Mouse (Mus musculus) neural tube, embryonic 12.5 days (tissue): ENCODE measurements at regions not wholly inside any gene's neighbourhood (a gene's known extent, or its start where the extent isn't known, plus 50 kb on each side); places are given as distances from the start of the nearest gene placed in this dataset.

ENCODE experiments used
- ATAC-seq: fragments of 200-750 bp; cut with Nextera tagmentation; 2 replicates; pipeline ENCODE4 v1.8.0; 2017; ENCODE audit warnings: low read depth, mild to moderate bottlenecking, moderate TSS enrichment, moderate library complexity; ENCODE audit not compliant: low FRiP score
- H3K27ac ChIP-seq: fragments of 300-500 bp; sonication (generic); 2 replicates; pipeline ENCODE4 v1.5.1; 2016
- H3K27me3 ChIP-seq: fragments of 300-500 bp; sonication (generic); replicated peaks from 2 replicates; pipeline ENCODE4 v1.6.1; 2016; ENCODE audit warnings: mild to moderate bottlenecking
- H3K36me3 ChIP-seq: fragments of 300-500 bp; sonication (generic); 2 replicates; pipeline ENCODE4 v1.6.1; 2016; ENCODE audit warnings: mild to moderate bottlenecking
- H3K4me1 ChIP-seq: fragments of 300-500 bp; sonication (generic); 2 replicates; pipeline ENCODE4 v1.6.1; 2016
- H3K4me2 ChIP-seq: fragments of 300-500 bp; sonication (generic); replicated peaks from 2 replicates; pipeline ENCODE4 v1.6.1; 2016; ENCODE audit warnings: mild to moderate bottlenecking
- H3K4me3 ChIP-seq: fragments of 300-500 bp; sonication (generic); 2 replicates; pipeline ENCODE4 v1.5.1; 2016
- H3K9ac ChIP-seq: fragments of 300-500 bp; sonication (generic); 2 replicates; pipeline ENCODE4 v1.6.1; 2016; ENCODE audit warnings: mild to moderate bottlenecking
- H3K9me3 ChIP-seq: fragments of 300-500 bp; sonication (generic); 2 replicates; pipeline ENCODE4 v1.6.1; 2016; ENCODE audit warnings: mild to moderate bottlenecking
- WGBS: fragments of 180-500 bp; shearing (Covaris S2); methylation state at CpG from one replicate; pipeline ENCODE4 v1.1.7; 2016; 5-methylcytosine and 5-hydroxymethylcytosine counted together

GRCm38 (mm10) chr13:52185574-52185973 lies 339.1 kb downstream of the Gadd45g start:
- Histone ChIP-seq H3K27ac (no peak overlapping the region), H3K27me3 (no peaks in the 10 kb centered on the region), H3K4me3 (no peak overlapping the region), H3K9ac (no peak overlapping the region), H3K4me2 (no peak overlapping the region), H3K9me3 (no peaks in the 10 kb centered on the region), H3K36me3 (no peaks in the 10 kb centered on the region), H3K4me1 (peaks cover 13% of the 10 kb centered on the region)
- whole genome bisulfite sequencing, result 80% methylated on average over 1 of the region's 1 CpGs
- ATAC-seq, result no peak

GRCm38 (mm10) chr13:52187841-52188604 lies 341.5 kb downstream of the Gadd45g start:
- WGBS, result 87% methylated on average over 8 of the region's 8 CpGs

DNA sequence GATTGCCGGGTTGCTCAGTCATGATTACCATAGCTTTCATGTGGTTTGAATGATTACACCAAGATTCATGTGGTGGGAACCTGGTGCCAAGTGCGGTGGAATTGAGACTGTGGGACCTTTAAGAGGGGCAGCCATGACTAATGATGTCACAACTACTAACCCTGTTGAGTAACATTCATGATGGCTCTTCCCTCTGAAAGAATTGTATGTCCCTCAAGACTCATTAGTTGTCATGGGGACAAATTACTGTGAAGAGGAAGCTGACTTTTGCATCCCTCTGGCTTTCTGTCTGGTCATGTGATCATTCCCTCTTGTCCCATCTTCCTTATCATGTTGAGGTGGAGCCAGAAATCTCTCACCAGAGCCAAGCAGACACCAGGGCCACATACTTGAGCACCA lies 342.1 kb downstream of the Gadd45g start:
- Histone ChIP-seq H3K27ac (no peak overlapping the region), H3K27me3 (no peaks in the 10 kb centered on the region)
- WGBS, result 32% methylated on average over 2 of the region's 2 CpGs

More at GRCm38 (mm10) chr13:52187841-52188604, 341.5 kb downstream of the Gadd45g start:
- Histone ChIP-seq H3K9me3 (no peaks in the 10 kb centered on the region), H3K4me2 (no peak overlapping the region), H3K27ac (no peak overlapping the region), H3K4me3 (no peak overlapping the region), H3K36me3 (no peaks in the 10 kb centered on the region), H3K4me1 (peaks cover 14% of the 10 kb centered on the region), H3K27me3 (no peaks in the 10 kb centered on the region), H3K9ac (no peak overlapping the region)
- 0 out of 2 replicates have a peak, but pooled peaks have one; percentile 50 for ATAC-seq

DNA sequence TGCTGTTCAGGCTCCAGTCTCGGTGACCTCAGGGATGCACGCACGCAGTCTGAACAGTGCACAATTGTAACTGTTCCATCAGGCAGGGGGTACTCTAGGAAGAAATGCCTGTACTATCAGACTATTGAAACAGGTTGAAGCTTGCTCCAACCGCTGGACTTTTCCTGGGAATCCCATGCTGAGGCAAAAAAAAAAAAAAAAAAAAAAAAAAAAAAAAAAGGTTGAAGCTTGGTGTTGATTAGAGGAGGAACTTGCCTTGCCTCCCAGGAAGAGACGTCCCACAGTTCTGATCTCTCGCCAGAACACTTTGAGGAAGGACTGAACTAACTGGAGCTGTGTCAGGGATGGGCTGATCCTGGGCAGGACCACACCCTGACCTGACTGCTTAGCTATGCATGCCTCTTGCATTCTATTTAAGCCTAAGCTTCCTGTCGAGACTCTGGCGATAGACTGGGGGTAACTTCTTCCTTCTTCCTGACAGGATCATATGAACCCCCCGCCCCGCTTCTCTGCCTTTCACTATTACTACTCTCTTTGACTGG lies 341.6 kb downstream of the Diras2 start:
- H3K4me2 ChIP-seq, result 0 out of 2 replicates have a peak overlapping the region, but pooled peaks have one; percentile 14
- no peaks in the 10 kb centered on the region; the same call in 1 of the 2 replicates for H3K27me3 ChIP-seq
- H3K9me3 ChIP-seq, result no peaks in the 10 kb centered on the region
- H3K9ac ChIP-seq, result no peak overlapping the region
- 76% methylated on average over 10 of the region's 10 CpGs for WGBS
- H3K27ac ChIP-seq, result no peak overlapping the region
- ATAC-seq, result no peak; the same call in 1 of the 2 replicates
- H3K36me3 ChIP-seq, result no peaks in the 10 kb centered on the region
- no peak overlapping the region for H3K4me3 ChIP-seq
- peaks cover 22% of the 10 kb centered on the region for H3K4me1 ChIP-seq

More for the DNA sequence above, 342.1 kb downstream of the Gadd45g start:
- Histone ChIP-seq H3K4me1 (peaks cover 19% of the 10 kb centered on the region), H3K9ac (no peak overlapping the region), H3K9me3 (no peaks in the 10 kb centered on the region), H3K36me3 (no peaks in the 10 kb centered on the region), H3K4me2 (no peak overlapping the region), H3K4me3 (no peak overlapping the region)
- ATAC-seq, result peak; percentile 86

DNA sequence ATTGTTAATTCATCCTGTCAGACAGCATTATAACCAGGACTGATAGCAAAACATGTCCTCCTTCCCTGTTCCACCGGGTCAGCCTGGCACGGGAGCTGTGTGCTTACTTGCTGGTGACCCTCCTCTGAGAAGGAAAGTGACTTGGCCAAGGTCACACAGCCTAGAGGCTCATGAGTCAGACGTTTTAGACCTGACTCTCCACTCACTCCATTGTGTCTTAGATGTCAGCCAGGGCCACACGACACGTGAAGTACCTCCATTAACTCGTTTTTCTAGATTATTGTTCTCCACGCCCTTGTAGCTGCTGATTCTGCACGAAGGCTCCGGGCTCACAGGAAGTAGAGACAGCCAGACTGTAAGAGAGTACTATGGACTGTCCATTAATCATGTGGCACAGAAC lies 340.8 kb downstream of the Diras2 start:
- no peak overlapping the region for H3K9ac ChIP-seq
- ATAC-seq, result no peak
- peaks cover 22% of the 10 kb centered on the region for H3K4me1 ChIP-seq
- H3K4me3 ChIP-seq, result no peak overlapping the region
- no peaks in the 10 kb centered on the region; the same call in 1 of the 2 replicates for H3K27me3 ChIP-seq
- no peaks in the 10 kb centered on the region for H3K36me3 ChIP-seq
- no peaks in the 10 kb centered on the region for H3K9me3 ChIP-seq
- no peak overlapping the region for H3K4me2 ChIP-seq
- 79% methylated on average over 9 of the region's 9 CpGs for WGBS
- no peak overlapping the region for H3K27ac ChIP-seq

DNA sequence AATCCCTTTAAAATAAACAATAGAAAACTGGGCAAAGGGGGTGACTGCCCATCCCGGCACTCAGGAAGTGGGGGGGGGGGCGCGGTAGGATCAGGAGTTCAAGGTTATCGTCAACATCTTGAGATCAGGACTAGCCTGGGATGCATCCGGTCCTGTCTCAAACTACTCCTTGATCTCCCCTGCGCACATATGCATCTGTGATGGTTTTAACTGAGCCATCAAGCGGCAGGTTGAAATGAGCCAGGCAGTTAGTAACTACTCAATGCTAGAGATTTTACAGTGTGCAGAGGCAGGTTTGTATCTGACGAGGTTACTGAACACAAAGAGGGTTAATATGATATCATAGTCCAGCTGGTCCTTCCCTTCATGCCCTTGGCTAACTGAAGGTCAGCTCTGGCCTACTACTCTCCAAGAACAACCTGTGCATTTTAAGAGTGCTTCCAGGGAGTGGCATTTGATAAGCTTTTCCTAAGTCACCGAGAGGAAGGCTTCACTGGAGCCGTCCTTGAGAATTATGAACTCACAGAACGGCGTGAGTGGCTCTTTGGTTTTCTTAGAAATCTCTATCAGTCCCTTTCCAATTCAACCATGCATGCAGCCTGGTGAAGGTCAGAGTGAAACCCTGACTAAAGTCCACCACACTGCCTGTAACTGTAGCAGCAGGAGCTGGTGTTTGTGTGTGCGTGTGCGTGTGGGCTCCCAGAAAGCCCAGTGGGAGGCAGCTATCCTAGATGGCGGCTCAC lies 340.1 kb downstream of the Diras2 start:
- Histone ChIP-seq H3K27me3 (peaks cover 4% of the 10 kb centered on the region; the same call in 1 of the 2 replicates), H3K4me2 (no peak overlapping the region), H3K27ac (no peak overlapping the region), H3K9me3 (no peaks in the 10 kb centered on the region), H3K4me3 (no peak overlapping the region), H3K4me1 (peaks cover 22% of the 10 kb centered on the region), H3K36me3 (no peaks in the 10 kb centered on the region), H3K9ac (no peak overlapping the region)
- 88% methylated on average over 15 of the region's 15 CpGs for WGBS
- no peak for ATAC-seq

- H3K4me3 ChIP-seq, result no peak overlapping the region
- no peak overlapping the region for H3K27ac ChIP-seq
- no peak for ATAC-seq
- H3K4me1 ChIP-seq, result peaks cover 9% of the 10 kb centered on the region; the same call in 1 of the 2 replicates
- no peaks in the 10 kb centered on the region for H3K9me3 ChIP-seq
- H3K36me3 ChIP-seq, result no peaks in the 10 kb centered on the region
- H3K9ac ChIP-seq, result no peak overlapping the region
- WGBS, result 85% methylated on average over 5 of the region's 5 CpGs
- H3K27me3 ChIP-seq, result peaks cover 4% of the 10 kb centered on the region; the same call in 1 of the 2 replicates
- no peak overlapping the region for H3K4me2 ChIP-seq
Observed at GRCm38 (mm10) chr13:52196917-52197316, 334.2 kb downstream of the Diras2 start.

DNA sequence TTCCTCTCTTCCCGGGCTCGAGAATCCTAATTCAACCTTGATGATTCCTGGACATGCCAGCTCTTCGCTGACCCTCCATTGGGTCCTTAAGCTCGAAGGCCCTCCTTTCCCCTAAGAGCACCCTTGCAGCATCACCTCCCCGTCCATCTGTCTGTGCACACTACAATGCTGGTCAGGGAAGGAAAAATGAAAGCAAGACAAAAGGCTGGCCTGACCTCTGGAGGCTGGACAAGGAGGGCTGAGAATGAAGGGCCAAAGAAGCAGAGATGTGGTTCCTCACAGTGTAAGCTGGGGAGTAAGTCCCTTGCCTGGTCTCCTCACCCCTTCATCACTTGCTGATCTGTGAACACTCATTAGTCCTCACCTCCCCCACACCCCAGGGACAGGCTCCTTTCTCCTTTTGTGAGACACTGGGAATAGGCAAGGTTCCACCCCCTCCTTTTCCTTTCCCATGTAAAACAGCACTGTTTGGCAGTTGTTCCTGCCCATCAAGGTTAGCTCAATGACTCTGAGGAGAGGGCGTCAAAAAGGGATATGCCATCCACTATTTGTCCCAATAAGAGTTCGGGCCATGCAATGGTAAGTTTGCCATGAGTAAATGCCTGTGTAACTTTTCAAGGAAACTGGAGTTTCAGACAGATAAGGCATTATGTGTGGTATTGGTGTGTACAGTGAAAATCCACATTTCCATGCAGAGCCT lies 332.3 kb downstream of the Diras2 start:
- no peak overlapping the region for H3K4me2 ChIP-seq
- ATAC-seq, result no peak
- H3K4me1 ChIP-seq, result peaks cover 1% of the 10 kb centered on the region; the same call in 1 of the 2 replicates
- no peaks in the 10 kb centered on the region for H3K36me3 ChIP-seq
- no peak overlapping the region for H3K9ac ChIP-seq
- H3K27ac ChIP-seq, result no peak overlapping the region
- peaks cover 4% of the 10 kb centered on the region; the same call in 1 of the 2 replicates for H3K27me3 ChIP-seq
- 77% methylated on average over 7 of the region's 7 CpGs for WGBS
- H3K4me3 ChIP-seq, result no peak overlapping the region
- H3K9me3 ChIP-seq, result no peaks in the 10 kb centered on the region

DNA sequence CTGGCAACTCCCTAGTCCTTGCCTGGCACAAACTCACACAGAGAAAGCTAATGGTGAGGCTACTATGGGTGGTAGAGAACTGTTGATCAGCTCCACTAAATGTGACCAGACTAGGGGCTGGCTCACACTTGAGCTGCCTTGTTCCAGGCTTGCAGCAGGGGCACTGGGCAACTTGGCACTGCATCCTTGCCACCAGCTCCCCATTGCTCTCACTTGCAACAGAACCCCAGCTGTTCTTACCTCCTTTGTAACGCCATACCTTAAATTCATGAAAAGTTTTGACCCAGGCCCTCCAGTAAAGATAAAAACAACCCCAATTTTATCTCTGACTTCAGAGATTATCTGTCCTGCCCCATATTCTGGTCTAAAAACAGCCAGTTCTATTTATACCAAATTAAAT lies 328.7 kb downstream of the Diras2 start:
- no peak for ATAC-seq
- H3K36me3 ChIP-seq, result no peaks in the 10 kb centered on the region
- no peak overlapping the region for H3K4me2 ChIP-seq
- WGBS, result 90% methylated on average over 1 of the region's 1 CpGs
- no peak overlapping the region for H3K4me3 ChIP-seq
- H3K27ac ChIP-seq, result no peak overlapping the region
- H3K4me1 ChIP-seq, result no peaks in the 10 kb centered on the region
- no peaks in the 10 kb centered on the region for H3K9me3 ChIP-seq
- no peak overlapping the region for H3K9ac ChIP-seq
- no peaks in the 10 kb centered on the region for H3K27me3 ChIP-seq

DNA sequence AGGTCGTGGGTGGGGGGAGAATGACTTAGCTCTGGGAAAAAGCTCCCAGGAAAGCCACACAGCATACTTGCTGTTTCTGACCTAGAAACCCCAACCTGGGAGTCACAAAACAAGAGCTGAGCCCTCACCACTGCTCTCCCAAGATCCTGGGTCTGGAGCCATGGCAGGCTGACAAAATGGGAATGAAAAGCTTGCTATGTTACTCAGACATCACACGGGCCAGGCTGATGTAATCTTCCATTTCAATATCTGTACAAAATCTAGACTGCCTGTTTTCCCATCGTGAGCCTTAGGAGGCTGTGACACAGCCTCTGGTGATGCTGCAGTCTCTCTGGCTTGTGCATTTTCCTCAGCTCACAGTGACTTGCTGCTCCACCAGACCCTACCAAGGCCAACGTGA lies 325.1 kb downstream of the Diras2 start:
- H3K4me1 ChIP-seq, result no peaks in the 10 kb centered on the region
- no peak overlapping the region for H3K4me3 ChIP-seq
- H3K9me3 ChIP-seq, result no peaks in the 10 kb centered on the region
- no peak overlapping the region for H3K27ac ChIP-seq
- no peaks in the 10 kb centered on the region for H3K36me3 ChIP-seq
- H3K9ac ChIP-seq, result no peak overlapping the region
- H3K27me3 ChIP-seq, result peaks cover 3% of the 10 kb centered on the region; the same call in 1 of the 2 replicates
- 82% methylated on average over 4 of the region's 4 CpGs for WGBS
- H3K4me2 ChIP-seq, result no peak overlapping the region
- ATAC-seq, result no peak

DNA sequence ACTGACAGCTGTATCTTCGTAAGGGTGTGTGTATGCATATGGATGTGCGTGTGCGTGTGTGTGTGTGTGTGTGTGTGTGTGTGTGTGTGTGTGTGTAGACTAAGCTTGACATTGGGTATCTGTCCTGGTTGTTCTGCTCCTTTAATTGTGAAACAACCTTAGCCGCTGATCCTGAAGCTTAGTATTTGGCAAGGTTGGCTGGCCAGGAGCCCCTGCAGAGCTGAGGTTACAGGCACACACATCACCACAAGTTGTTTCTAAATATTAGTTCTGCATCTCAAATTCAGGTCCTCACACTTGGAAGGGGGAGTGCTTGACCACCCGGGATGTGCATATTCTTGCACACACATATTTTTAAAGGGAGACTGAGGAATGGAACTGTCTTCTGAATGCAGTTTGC lies 314.7 kb downstream of the Diras2 start:
- no peak for ATAC-seq
- Histone ChIP-seq H3K36me3 (no peaks in the 10 kb centered on the region), H3K27ac (no peak overlapping the region), H3K9ac (no peak overlapping the region), H3K4me3 (no peak overlapping the region), H3K4me2 (no peak overlapping the region), H3K27me3 (0 out of 2 replicates have a peak, but pooled peaks cover 7% of the 10 kb centered on the region), H3K4me1 (no peaks in the 10 kb centered on the region), H3K9me3 (no peaks in the 10 kb centered on the region)
- WGBS, result 88% methylated on average over 5 of the region's 5 CpGs

DNA sequence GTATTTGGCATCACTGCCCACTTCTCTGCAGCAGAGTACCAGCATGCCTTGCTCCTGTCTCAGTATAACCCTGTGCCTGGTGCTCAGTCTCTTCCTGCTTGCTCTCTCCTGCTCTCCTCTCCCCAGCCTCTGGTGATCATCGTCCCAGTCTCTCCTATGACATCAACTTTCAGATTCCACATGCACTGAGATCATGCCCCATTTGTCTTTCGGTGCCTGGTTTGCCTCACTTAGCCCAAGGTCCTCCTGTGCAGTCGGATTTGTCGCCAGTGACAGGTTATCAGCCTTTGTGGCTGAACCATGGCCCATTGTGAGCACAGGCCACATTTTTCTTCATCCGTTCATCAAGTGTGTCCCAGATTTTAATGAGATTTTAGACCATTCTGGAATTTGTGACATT lies 314.0 kb downstream of the Diras2 start:
- Histone ChIP-seq H3K9ac (no peak overlapping the region), H3K27me3 (0 out of 2 replicates have a peak, but pooled peaks cover 14% of the 10 kb centered on the region), H3K27ac (no peak overlapping the region), H3K9me3 (no peaks in the 10 kb centered on the region), H3K36me3 (no peaks in the 10 kb centered on the region), H3K4me3 (no peak overlapping the region), H3K4me2 (no peak overlapping the region), H3K4me1 (no peaks in the 10 kb centered on the region)
- ATAC-seq, result no peak
- WGBS, result 79% methylated on average over 5 of the region's 5 CpGs
